Mouse (Mus musculus): ENCODE results near the gene Tmem129. TPM values are rescaled to one million over a fixed set of nuclear protein-coding genes. Genes with fewer than 3 reads are reported as not detected.

Gene Tmem129
- 26.4 and 29.5 TPM in 2 replicates for polyA plus RNA-seq (2015; fragmentation: Nextera tagmentation; extraction: Ambion mirVana)

DNA sequence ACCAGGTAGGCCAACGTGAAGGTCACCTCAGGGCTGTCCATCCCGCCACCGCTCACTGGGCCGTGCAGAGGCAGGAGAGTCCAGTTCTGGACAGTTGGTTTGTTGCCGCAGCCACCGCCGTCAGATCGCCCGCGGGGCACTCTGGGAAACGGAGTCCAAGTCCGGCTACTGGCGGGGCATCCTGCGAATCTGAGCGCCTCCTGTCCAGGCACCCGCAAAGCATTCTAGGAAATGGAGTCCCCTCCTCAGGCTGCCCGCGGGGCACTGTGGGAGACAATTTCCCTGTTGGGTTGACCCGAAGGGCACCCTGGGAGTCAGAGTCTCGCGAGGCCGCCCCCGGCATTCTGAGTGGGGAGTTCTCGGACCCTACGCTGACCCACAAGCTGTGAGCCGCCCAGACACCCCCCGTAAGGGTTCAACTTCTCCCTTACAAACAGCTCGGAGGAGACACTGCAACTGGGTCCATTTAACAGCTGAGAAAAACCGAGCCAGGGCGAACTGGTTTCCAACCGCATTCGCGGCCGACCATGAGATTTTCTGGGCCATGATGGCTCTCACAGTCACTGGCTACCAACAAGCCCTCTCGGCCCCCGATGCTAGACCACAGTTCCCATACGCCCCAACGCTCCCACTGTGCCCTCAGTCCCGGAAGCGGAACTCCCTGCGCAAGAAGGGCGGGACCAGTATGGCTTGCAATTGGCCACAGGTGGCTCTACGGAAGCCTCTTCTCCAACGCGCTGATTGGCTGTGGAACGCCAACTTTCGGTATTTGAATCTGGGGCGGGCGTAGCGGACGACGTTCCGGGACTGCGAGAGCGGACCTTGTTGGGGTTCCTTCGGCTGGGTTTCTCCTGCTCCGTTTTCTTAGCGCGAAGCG lies at the start of gene Tmem129, which contains the start of gene Tacc3:
Tmem129 (minus strand) TSS at position 630 of the 877 bp plus-strand sequence.
Tacc3 (plus strand) TSS at position 342 of the 877 bp plus-strand sequence.
- Histone ChIP-seq H3K27me3 (ENCODE audit: insufficient read depth, low read length) (no peaks in the 10 kb centered on the region), H3K9me3 (replicated peaks; ENCODE audit: low read length) (no peaks in the 10 kb centered on the region), H3K4me1 (replicated peaks; ENCODE audit: insufficient read depth, low read length) (peaks cover 15% of the 10 kb centered on the region; the same call in 1 of the 2 replicates), H3K9ac (ENCODE audit: low read depth, low read length) (peak within 1 kb of the TSS; percentile 66), H3K4me3 (replicated peaks; ENCODE audit: low read depth, low read length) (peak within 1 kb of the TSS; percentile 73), H3K4me2 (ENCODE audit: low read length) (peak within 1 kb of the TSS; percentile 66), H3K27ac (peak within 1 kb of the TSS; percentile 97), H3K36me3 (ENCODE audit: insufficient read depth, low read length) (0 out of 2 replicates have a peak, but pooled peaks cover 12% of the 10 kb centered on the region)
- ATAC-seq (replicated peaks; ENCODE audit: low FRiP score, low read depth) (peak; percentile 97), DNase-seq (ENCODE audit: low spot score) (peak; percentile 100)
- TF ChIP-seq CTCF (IDR thresholded peaks at IDR 0.05; ENCODE audit: low read depth): 0 out of 2 replicates have a peak, but pooled peaks have one; percentile 14
- under 1% methylated on average over 60 of the region's 60 CpGs for WGBS

DNA sequence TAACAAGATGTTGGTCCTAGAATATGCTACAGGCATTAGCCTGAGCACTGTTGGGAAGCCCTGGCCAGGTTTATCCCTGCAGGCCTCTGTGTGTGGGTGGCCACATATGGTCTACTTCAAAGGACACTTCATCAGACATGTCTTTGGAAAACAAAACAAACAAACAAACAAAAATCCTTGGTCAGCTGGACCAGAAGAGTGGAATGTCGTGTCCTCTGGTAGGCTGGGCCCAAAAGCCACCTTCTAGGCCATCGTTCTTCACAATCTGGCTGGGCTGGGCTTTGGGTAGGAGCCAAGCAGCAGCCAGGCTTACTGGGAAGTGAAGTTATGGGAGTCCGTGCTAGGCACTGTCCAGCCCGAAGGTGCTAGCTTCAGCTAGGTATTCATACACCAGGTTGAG lies 48.9 kb upstream of the Tmem129 start:
- Histone ChIP-seq H3K4me2 (ENCODE audit: low read length) (no peak overlapping the region), H3K9ac (ENCODE audit: low read depth, low read length) (no peak overlapping the region), H3K27ac (peak overlapping the region; percentile 31; the same call in 1 of the 2 replicates), H3K9me3 (replicated peaks; ENCODE audit: low read length) (no peaks in the 10 kb centered on the region), H3K27me3 (ENCODE audit: insufficient read depth, low read length) (no peaks in the 10 kb centered on the region), H3K36me3 (ENCODE audit: insufficient read depth, low read length) (no peaks in the 10 kb centered on the region), H3K4me1 (replicated peaks; ENCODE audit: insufficient read depth, low read length) (peaks cover 38% of the 10 kb centered on the region), H3K4me3 (replicated peaks; ENCODE audit: low read depth, low read length) (no peak overlapping the region)
- DNase-seq (ENCODE audit: low spot score) (peak; percentile 69), ATAC-seq (replicated peaks; ENCODE audit: low FRiP score, low read depth) (no peak)
- WGBS: 42% methylated on average over 4 of the region's 4 CpGs
- TF ChIP-seq CTCF (IDR thresholded peaks at IDR 0.05; ENCODE audit: low read depth): no peak

DNA sequence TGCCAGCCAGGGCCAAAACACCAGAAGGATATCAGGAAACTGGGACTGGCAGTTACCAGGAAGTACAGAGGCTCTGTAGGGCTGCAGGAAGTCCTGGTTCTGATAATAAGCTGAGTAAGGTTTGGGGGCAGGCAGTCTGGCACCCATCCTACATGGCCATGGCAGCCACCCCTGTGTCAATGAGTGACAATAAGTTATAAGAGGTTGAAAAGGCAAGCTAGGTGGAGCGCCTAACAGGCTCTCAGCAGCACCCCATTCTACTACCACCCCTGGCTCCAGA lies 48.1 kb upstream of the Tmem129 start:
- no peak overlapping the region for H3K4me3 ChIP-seq (replicated peaks; ENCODE audit: low read depth, low read length)
- 95% methylated on average over 1 of the region's 1 CpGs for WGBS
- H3K9me3 ChIP-seq (replicated peaks; ENCODE audit: low read length): no peaks in the 10 kb centered on the region
- H3K36me3 ChIP-seq (ENCODE audit: insufficient read depth, low read length): no peaks in the 10 kb centered on the region
- ATAC-seq (replicated peaks; ENCODE audit: low FRiP score, low read depth): no peak
- H3K4me1 ChIP-seq (replicated peaks; ENCODE audit: insufficient read depth, low read length): peaks cover 41% of the 10 kb centered on the region
- no peak overlapping the region for H3K9ac ChIP-seq (ENCODE audit: low read depth, low read length)
- H3K27ac ChIP-seq: peak overlapping the region; percentile 21; the same call in 1 of the 2 replicates
- no peaks in the 10 kb centered on the region for H3K27me3 ChIP-seq (ENCODE audit: insufficient read depth, low read length)
- no peak overlapping the region for H3K4me2 ChIP-seq (ENCODE audit: low read length)
- TF ChIP-seq CTCF (IDR thresholded peaks at IDR 0.05; ENCODE audit: low read depth): no peak
- DNase-seq (ENCODE audit: low spot score): no peak

DNA sequence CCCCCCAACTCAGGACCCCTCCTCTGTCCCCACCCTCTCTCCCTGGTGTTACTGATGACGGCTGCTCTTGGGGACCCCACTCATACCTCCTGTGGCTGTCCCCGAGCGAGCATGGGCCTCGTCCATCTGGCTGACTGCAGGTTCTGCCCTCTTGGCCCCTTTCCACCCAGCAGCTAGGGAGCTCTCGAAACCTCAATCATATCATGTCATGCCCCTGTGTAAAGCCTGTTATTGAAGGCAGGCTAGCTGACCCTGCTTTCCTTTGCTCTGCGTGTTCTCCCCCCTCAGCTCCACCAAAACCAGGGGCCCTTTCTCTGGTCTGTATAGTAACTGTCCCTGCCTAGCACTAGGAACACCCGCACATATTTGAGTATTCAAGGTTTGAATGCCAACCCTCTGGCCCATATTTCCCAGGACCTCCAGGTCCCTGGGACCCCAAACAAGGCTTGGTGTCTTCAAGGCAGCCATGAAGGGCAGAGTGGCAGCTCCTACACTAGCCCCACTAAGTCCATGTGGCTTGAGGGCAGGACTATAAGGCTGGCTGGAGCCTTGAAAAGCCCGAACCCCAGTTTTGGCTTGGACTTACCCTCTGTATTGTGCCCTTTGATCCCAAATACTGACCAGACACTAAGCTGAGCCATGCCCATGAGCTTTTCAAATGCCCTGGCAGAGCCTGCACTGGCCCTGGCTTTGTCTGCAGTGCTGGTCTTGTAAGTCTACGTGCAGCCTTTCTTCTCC lies 47.6 kb upstream of the Tmem129 start:
- ATAC-seq (replicated peaks; ENCODE audit: low FRiP score, low read depth) (no peak), DNase-seq (ENCODE audit: low spot score) (no peak)
- H3K4me1 ChIP-seq (replicated peaks; ENCODE audit: insufficient read depth, low read length): peaks cover 41% of the 10 kb centered on the region
- no peaks in the 10 kb centered on the region for H3K36me3 ChIP-seq (ENCODE audit: insufficient read depth, low read length)
- H3K4me2 ChIP-seq (ENCODE audit: low read length): no peak overlapping the region
- WGBS: 45% methylated on average over 9 of the region's 9 CpGs
- H3K27ac ChIP-seq: peak overlapping the region; percentile 21; the same call in 1 of the 2 replicates
- TF ChIP-seq CTCF (IDR thresholded peaks at IDR 0.05; ENCODE audit: low read depth): no peak
- no peak overlapping the region for H3K4me3 ChIP-seq (replicated peaks; ENCODE audit: low read depth, low read length)
- H3K27me3 ChIP-seq (ENCODE audit: insufficient read depth, low read length): no peaks in the 10 kb centered on the region
- H3K9ac ChIP-seq (ENCODE audit: low read depth, low read length): no peak overlapping the region
- H3K9me3 ChIP-seq (replicated peaks; ENCODE audit: low read length): no peaks in the 10 kb centered on the region

DNA sequence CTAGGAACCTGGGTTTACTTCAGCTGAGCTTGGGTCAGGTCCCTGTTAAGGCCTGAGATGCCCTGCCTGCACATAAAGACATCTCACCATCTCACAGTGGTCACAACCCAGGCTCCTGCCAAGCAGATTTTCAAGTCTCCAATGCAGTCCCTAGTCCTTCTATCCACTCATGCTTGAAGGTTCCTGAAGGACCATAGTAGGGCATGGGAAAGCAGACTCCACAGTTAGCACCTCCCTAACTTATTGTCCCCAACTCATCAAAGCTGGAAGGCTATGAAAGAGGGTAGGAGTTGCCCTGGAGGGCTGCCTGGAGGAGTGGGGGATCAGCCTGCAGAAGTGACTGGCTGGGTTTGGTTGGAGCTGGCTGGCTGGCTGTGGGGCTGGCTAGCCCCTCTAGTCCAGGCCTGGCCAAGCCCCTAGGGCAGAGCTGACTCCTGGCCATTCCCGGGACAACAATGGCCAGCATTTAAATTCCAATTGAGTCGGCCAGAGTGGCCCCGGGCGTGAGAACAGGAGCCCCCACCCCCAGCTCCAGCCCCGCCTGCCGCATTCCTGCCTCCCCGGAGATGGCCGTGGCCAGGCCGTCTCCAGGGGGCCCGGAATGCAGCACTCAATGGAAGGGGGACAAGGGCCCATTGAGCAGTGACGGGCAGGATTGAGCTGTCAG lies 46.9 kb upstream of the Tmem129 start:
- no peak overlapping the region for H3K27ac ChIP-seq
- H3K4me1 ChIP-seq (replicated peaks; ENCODE audit: insufficient read depth, low read length): peaks cover 41% of the 10 kb centered on the region
- no peak for TF ChIP-seq CTCF (IDR thresholded peaks at IDR 0.05; ENCODE audit: low read depth)
- ATAC-seq (replicated peaks; ENCODE audit: low FRiP score, low read depth): no peak
- H3K9ac ChIP-seq (ENCODE audit: low read depth, low read length): no peak overlapping the region
- no peak for DNase-seq (ENCODE audit: low spot score)
- H3K4me3 ChIP-seq (replicated peaks; ENCODE audit: low read depth, low read length): no peak overlapping the region
- no peaks in the 10 kb centered on the region for H3K9me3 ChIP-seq (replicated peaks; ENCODE audit: low read length)
- H3K36me3 ChIP-seq (ENCODE audit: insufficient read depth, low read length): no peaks in the 10 kb centered on the region
- H3K27me3 ChIP-seq (ENCODE audit: insufficient read depth, low read length): no peaks in the 10 kb centered on the region
- H3K4me2 ChIP-seq (ENCODE audit: low read length): no peak overlapping the region
- 16% methylated on average over 11 of the region's 11 CpGs for WGBS

DNA sequence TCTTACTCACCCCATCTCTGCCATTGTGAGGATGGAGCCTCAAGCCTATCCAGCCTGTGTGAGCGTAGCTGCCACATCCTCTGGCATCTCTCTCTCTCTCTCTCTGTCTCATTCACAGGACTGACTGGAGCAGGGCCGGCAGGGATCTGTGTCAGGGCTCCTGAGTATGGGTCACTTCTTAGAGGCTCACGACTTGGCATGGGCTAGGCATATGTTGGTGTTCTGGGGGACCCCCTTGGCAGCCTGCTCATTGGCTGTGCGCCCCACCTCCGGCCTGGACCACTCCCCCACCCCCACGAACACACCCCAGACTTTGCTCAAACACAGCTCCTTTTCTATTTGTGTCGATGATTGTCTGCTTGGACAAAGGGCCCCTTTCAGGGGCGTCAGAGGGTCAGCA lies 45.8 kb upstream of the Tmem129 start:
- H3K4me1 ChIP-seq (replicated peaks; ENCODE audit: insufficient read depth, low read length): peaks cover 41% of the 10 kb centered on the region
- WGBS: 70% methylated on average over 8 of the region's 8 CpGs
- ATAC-seq (replicated peaks; ENCODE audit: low FRiP score, low read depth): no peak
- no peak overlapping the region for H3K4me2 ChIP-seq (ENCODE audit: low read length)
- H3K9ac ChIP-seq (ENCODE audit: low read depth, low read length): no peak overlapping the region
- H3K27ac ChIP-seq: no peak overlapping the region
- no peak for TF ChIP-seq CTCF (IDR thresholded peaks at IDR 0.05; ENCODE audit: low read depth)
- H3K27me3 ChIP-seq (ENCODE audit: insufficient read depth, low read length): no peaks in the 10 kb centered on the region
- no peak for DNase-seq (ENCODE audit: low spot score)
- no peaks in the 10 kb centered on the region for H3K36me3 ChIP-seq (ENCODE audit: insufficient read depth, low read length)
- no peaks in the 10 kb centered on the region for H3K9me3 ChIP-seq (replicated peaks; ENCODE audit: low read length)
- H3K4me3 ChIP-seq (replicated peaks; ENCODE audit: low read depth, low read length): no peak overlapping the region
